7 mouse cellular contexts compared by ENCODE assay signal in the genomic region with DNA sequence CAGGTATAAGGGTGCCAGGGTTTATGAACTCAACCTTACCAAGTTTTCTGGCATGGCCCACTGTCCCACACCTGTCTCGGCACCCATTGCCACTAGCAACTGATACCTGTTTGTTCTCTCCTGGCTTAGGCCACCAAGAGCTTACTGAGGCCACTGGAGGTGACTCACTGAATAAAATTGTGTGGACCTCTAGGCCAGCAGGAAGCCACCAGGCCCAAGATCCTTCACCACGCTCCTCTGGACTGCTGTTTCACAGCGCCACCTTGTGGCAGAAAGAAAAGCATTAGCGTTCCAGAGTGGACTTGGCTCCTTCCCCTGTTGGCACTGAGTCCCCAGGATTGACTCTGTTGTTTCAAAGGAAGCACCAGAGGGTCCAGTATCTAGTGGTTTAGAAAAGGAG. TPM values are rescaled to one million over a fixed set of nuclear protein-coding genes. Genes with fewer than 3 reads are reported as not detected.
A peak's percentile ranks its signal among the peaks of the same experiment; 100 is the strongest.
DNase-seq lines count a peak whose midpoint lies in the region; ATAC-seq and TF ChIP-seq lines count a peak whose summit lies in the region.

No protein-coding gene starts in this region.

- no peak overlapping the region for H3K27ac ChIP-seq in bone marrow, adult 2 months (ENCODE audit: control insufficient read depth, insufficient read depth, low read depth, low read length, poor library complexity)

- ATAC-seq in erythroid progenitor cell, adult 5-6 weeks (replicated peaks; ENCODE audit: low FRiP score, poor library complexity, severe bottlenecking) = peak; percentile 88

- DNase-seq in MN1 (ENCODE audit: low spot score) = peak; percentile 87
- peak; percentile 76 to 88 for DNase-seq in heart, postnatal 14 days
- peak; percentile 52 to 79 for DNase-seq in layer of hippocampus, adult 18-20 months (ENCODE audit: low spot score in 2 of 2)
- peak; percentile 87 for DNase-seq in lung, postnatal 10 days
- peak; percentile 38 to 73 for DNase-seq in spleen, adult 18-20 months

- no peak overlapping the region for H3K4me3 ChIP-seq in bone marrow, adult 2 months (replicated peaks; ENCODE audit: control insufficient read depth, low read depth, low read length)

- no peak for TF ChIP-seq POLR2A in bone marrow, adult 2 months (IDR thresholded peaks at IDR 0.05; ENCODE audit: borderline replicate concordance, control insufficient read depth, low read depth, low read length)

- 25% methylated on average over 4 of the region's 4 CpGs for WGBS in bone marrow, adult 2 months

- intact Hi-C loops in heart, postnatal 14 days (cut with DNase I) = loop anchor here (1.0 to 2.0 kb wide), 2 partner anchors 81 to 321 kb away; no protein-coding TSS in a partner anchor

- TF ChIP-seq CTCF in bone marrow, adult 2 months (IDR thresholded peaks at IDR 0.05; ENCODE audit: control insufficient read depth, insufficient read depth, low read length) = peak; percentile 95

- H3K4me1 ChIP-seq in bone marrow, adult 2 months (ENCODE audit: control insufficient read depth, insufficient read depth, low read length) = peaks cover 3% of the 10 kb centered on the region; the same call in 1 of the 2 replicates

RNA-seq across cellular contexts. Expression of a gene that starts 16.6 kb away (rescaled TPM):
- polyA plus RNA-seq in bone marrow, adult 2 months (2011; ENCODE audit: insufficient read depth, insufficient read length, low replicate concordance, missing spikeins) = 5.9 and 7.6 TPM in 2 replicates
- total RNA-seq in erythroid progenitor cell, adult 5-6 weeks (2015; ENCODE audit: low replicate concordance) = 15.1 and 20.1 TPM in 2 replicates
- total RNA-seq in erythroid progenitor cell, adult 5-6 weeks (2017; ENCODE audit: low replicate concordance) = 7.7 and 13.8 TPM in 2 replicates
- total RNA-seq in heart, postnatal 14 days (2021) = 10 to 100 TPM; 11.5 to 11.8 TPM
- total RNA-seq in layer of hippocampus, adult 18-20 months (2021) = 100 to 1,000 TPM; 169 to 174 TPM

RNA-seq across cellular contexts. Expression of a gene that starts 23.2 kb away (rescaled TPM):
- 58.4 and 111 TPM in 2 replicates for polyA plus RNA-seq in bone marrow, adult 2 months (2011; ENCODE audit: insufficient read depth, insufficient read length, low replicate concordance, missing spikeins)
- 240 and 274 TPM in 2 replicates for total RNA-seq in erythroid progenitor cell, adult 5-6 weeks (2015; ENCODE audit: low replicate concordance)
- 176 and 259 TPM in 2 replicates for total RNA-seq in erythroid progenitor cell, adult 5-6 weeks (2017; ENCODE audit: low replicate concordance)
- total RNA-seq in heart, postnatal 14 days (2021) = 1 to 10 TPM; 4.5 to 6.0 TPM
- total RNA-seq in layer of hippocampus, adult 18-20 months (2021) = 10 to 100 TPM; 16.2 to 17.5 TPM

Comparison
In these comparisons a context has a peak if more than half of its experiments do, and no peak if none do; other contexts are left out.
1. RNA of a gene that starts 16.6 kb away (total RNA-seq): 169 to 174 TPM in layer of hippocampus, adult 18-20 months; 7.7 to 20.1 TPM in erythroid progenitor cell, adult 5-6 weeks and 11.5 to 11.8 TPM in heart, postnatal 14 days; every median in the first group is over 4 times any median in the second.
2. RNA of a gene that starts 23.2 kb away (total RNA-seq): 176 to 274 TPM in erythroid progenitor cell, adult 5-6 weeks; 16.2 to 17.5 TPM in layer of hippocampus, adult 18-20 months and 4.5 to 6.0 TPM in heart, postnatal 14 days; every median in the first group is over 4 times any median in the second.
3. Peak in every context shown above with its lines, with median percentiles within 50 percentile points of each other: DNase-seq.